Mouse (Mus musculus): ENCODE results near the gene Olfr1015. TPM values are rescaled to one million over a fixed set of nuclear protein-coding genes. Genes with fewer than 3 reads are reported as not detected.

Olfr1015 gene
- total RNA-seq (2015; ENCODE audit: low replicate concordance): not detected in 2 replicates
- not detected in 2 replicates for total RNA-seq (2017; ENCODE audit: low replicate concordance)

DNA sequence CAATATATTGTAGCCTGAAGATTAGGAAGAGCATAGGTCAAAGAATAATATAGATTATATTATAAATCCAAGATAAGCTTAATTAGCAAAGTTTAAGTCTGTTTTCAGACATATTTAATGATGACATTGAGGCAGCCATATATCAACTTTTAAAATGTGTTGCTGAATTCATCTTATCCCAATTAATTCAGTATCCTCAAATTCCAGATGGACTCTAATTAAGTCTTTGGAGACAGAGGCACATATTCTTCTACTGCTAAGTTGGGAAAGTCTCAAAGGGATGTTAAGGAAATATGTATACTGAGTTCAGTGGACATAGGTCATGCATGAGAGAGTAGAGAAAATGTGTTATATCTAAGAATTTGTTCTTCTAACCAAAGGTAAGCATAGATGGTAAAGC lies at the start of gene Olfr1015:
Gene Olfr1015 (plus strand): TSS at position 301 of the 400 bp plus-strand sequence.
- ATAC-seq (replicated peaks; ENCODE audit: low FRiP score, poor library complexity, severe bottlenecking): no peak

DNA sequence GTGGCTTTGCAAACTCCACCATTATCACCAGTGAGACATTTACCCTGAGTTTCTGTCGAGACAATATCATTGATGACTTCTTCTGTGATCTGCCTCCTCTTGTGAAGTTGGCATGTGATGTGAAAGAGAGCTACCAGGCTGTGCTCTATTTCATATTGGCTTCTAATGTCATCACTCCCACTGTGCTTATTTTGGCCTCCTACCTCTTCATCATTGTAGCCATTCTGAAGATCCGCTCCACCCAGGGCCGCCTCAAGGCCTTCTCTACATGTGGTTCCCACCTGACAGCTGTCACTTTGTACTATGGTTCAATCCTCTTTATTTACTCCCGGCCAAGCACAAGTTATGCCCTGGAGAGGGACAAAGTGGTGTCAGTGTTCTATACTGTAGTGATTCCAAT lies 28.0 kb upstream of the Olfr1015 start:
- no peak for ATAC-seq (replicated peaks; ENCODE audit: low FRiP score, poor library complexity, severe bottlenecking)

DNA sequence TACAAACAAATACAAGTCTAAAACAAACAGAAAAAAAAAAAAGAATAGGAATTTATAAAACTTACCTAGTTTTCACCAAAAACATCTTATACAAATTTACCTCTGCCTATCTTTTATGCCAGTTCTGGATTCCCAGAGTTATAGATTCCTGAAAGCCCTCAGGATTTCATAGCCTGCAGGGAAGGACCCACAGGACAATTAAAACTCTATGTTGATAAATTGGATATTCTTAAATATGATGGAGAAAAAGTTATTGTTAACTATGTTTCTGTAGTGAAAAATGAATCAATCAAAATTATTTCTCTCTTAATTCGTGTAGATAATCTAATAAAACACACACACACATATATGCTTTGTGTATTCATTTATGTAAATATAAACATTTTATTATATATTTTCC lies 19.2 kb upstream of the Olfr1015 start, which contains the start of gene Olfr1012:
Gene Olfr1012 (minus strand): TSS at position 101 of the 400 bp plus-strand sequence.
- no peak for ATAC-seq (replicated peaks; ENCODE audit: low FRiP score, poor library complexity, severe bottlenecking)

DNA sequence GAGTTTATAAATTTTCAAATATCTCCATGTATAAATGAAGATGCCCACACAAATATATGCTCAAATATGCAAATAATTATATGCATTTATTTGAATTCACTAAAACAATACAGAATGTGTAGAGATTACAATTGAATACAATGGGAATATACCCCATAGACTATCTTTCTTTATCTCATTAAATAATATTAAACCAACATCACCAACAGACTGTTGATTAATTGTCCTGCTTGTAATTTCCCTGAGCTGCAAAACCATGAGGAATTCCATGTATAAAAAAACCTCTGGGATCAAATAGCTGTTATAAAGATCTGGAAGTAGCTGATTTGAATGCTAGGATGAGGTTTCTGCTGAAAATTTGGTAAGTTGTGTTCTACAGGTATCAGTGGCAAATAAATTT lies 15.0 kb upstream of the Olfr1015 start, which contains the start of gene Olfr1013:
Gene Olfr1013 (plus strand): TSS at position 301 of the 400 bp plus-strand sequence.
- ATAC-seq (replicated peaks; ENCODE audit: low FRiP score, poor library complexity, severe bottlenecking): no peak

DNA sequence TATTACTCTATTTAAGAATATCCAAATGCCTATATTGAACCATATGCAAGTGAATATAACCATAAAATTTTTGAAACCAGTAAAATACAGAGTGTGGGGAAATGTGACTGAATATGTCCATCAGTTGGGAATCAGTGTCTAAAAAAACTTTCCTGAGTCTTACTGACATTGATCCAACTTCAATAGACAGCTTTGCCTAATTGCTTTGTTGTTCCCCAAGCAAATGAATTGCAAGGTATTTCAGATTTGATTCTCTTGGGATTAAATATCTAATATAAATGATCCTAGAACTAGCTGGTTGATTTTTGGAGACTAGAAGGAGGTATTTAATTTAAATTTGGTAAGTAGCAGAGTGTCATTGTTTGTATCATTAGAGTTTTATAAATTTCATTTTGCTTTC lies 9.4 kb upstream of the Olfr1015 start, which contains the start of gene Olfr1014:
Gene Olfr1014 (plus strand): TSS at position 301 of the 400 bp plus-strand sequence.
- no peak for ATAC-seq (replicated peaks; ENCODE audit: low FRiP score, poor library complexity, severe bottlenecking)

DNA sequence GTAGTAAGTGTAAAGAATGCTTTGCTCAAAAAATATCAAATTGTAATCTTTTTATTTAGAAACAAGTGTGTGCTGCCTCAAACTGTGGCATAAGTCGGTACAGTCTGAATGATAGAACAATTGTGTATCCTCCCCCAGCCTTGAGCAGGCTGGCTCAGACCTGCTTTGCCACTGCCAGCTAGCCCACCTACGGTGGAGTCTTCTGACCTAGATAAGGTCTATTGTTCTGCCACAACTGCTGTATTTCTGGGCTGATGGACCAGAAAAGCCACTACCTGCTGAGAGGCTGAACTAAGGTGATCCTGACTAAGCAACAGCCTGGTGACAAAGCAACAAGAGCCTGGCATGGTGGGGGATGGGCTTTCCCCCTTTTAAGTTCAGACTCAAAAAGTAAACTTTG lies 10.5 kb downstream of the Olfr1015 start:
- no peak for ATAC-seq (replicated peaks; ENCODE audit: low FRiP score, poor library complexity, severe bottlenecking)

DNA sequence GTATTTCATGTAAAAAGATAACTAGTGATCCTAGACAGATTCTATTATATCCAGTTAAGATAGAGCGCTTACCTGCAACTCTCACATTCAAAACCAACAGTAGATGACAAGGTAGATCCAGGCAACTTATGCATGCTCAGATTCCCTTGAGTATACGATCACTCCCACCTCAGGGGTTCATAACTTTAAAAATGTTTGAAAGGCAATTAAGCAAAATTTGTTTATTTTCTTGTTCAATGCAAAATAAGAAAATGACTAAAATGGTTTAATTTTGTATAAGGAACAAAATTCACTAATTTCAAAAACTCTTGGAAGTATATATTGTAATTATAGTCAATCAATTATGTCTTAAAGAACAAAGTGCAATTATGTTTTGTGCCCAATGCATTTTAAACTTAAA lies 20.6 kb downstream of the Olfr1015 start, which contains the start of gene Olfr1016:
Gene Olfr1016 (minus strand): TSS at position 101 of the 400 bp plus-strand sequence.
- ATAC-seq (replicated peaks; ENCODE audit: low FRiP score, poor library complexity, severe bottlenecking): no peak

DNA sequence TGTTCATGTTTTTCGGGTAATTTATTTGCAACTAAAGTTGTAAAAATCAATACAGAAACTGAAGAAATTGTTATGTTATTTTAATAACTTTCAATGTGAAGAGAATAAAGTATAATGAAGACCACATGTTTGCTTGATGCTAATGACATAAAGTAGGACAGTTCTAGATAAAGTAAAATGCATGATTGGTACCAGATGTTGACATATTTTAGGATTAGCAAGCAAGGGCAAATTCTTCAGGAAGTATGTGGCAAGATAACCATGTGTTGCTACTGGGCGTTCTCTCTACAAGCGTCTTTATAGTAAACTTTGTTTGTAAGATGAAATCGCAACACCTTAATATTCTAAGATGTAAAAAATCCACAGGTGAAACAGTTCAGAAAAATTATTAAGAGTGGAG lies 22.7 kb downstream of the Olfr1015 start:
- ATAC-seq (replicated peaks; ENCODE audit: low FRiP score, poor library complexity, severe bottlenecking): no peak

DNA sequence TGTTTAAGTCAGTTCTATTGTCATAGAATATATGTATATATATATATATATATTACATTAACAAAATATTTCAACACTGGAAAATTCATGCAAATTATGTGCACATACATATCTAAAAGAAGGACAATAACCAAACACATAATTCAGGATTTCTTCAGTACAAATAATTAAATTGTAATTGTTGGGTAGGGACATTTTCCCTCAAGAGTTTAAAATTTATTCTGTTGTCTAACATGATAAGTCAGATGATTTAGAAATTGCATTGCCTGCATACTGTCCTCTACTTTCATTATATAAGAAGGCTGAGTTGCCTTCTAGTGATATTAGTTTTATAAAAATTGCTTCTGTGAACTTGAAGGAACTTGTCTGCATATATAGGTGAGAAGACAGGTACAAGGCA lies 36.4 kb downstream of the Olfr1015 start, which contains the start of gene Olfr1018:
Gene Olfr1018 (plus strand): TSS at position 301 of the 400 bp plus-strand sequence.
- ATAC-seq (replicated peaks; ENCODE audit: low FRiP score, poor library complexity, severe bottlenecking): no peak

Other genes starting within 250 kb of the Olfr1015 start
- not detected in 2 replicates for gene Olfr996, start 202.8 kb upstream of the Olfr1015 start, total RNA-seq (2015; ENCODE audit: low replicate concordance)
- gene Olfr996, start 202.8 kb upstream of the Olfr1015 start, total RNA-seq (2017; ENCODE audit: low replicate concordance): not detected in 2 replicates
- gene Olfr998, start 193.1 kb upstream of the Olfr1015 start, total RNA-seq (2015; ENCODE audit: low replicate concordance): not detected in 2 replicates
- not detected in 2 replicates for gene Olfr998, start 193.1 kb upstream of the Olfr1015 start, total RNA-seq (2017; ENCODE audit: low replicate concordance)
- gene Olfr1000, start 170.1 kb upstream of the Olfr1015 start, total RNA-seq (2015; ENCODE audit: low replicate concordance): not detected in 2 replicates
- not detected in 2 replicates for gene Olfr1000, start 170.1 kb upstream of the Olfr1015 start, total RNA-seq (2017; ENCODE audit: low replicate concordance)
- gene Olfr1002, start 131.3 kb upstream of the Olfr1015 start, total RNA-seq (2015; ENCODE audit: low replicate concordance): not detected in 2 replicates
- not detected in 2 replicates for gene Olfr1002, start 131.3 kb upstream of the Olfr1015 start, total RNA-seq (2017; ENCODE audit: low replicate concordance)
- not detected in 2 replicates for gene Olfr154, start 117.6 kb upstream of the Olfr1015 start, total RNA-seq (2015; ENCODE audit: low replicate concordance)
- not detected in 2 replicates for gene Olfr154, start 117.6 kb upstream of the Olfr1015 start, total RNA-seq (2017; ENCODE audit: low replicate concordance)
- not detected in 2 replicates for gene Olfr1006, start 103.2 kb upstream of the Olfr1015 start, total RNA-seq (2015; ENCODE audit: low replicate concordance)
- gene Olfr1006, start 103.2 kb upstream of the Olfr1015 start, total RNA-seq (2017; ENCODE audit: low replicate concordance): not detected in 2 replicates
- not detected in 2 replicates for gene Olfr1008, start 92.6 kb upstream of the Olfr1015 start, total RNA-seq (2015; ENCODE audit: low replicate concordance)
- gene Olfr1008, start 92.6 kb upstream of the Olfr1015 start, total RNA-seq (2017; ENCODE audit: low replicate concordance): not detected in 2 replicates
- not detected in 2 replicates for gene Olfr1009, start 66.6 kb upstream of the Olfr1015 start, total RNA-seq (2015; ENCODE audit: low replicate concordance)
- not detected in 2 replicates for gene Olfr1009, start 66.6 kb upstream of the Olfr1015 start, total RNA-seq (2017; ENCODE audit: low replicate concordance)
- not detected in 2 replicates for gene Olfr1012, start 19.3 kb upstream of the Olfr1015 start, total RNA-seq (2015; ENCODE audit: low replicate concordance)
- gene Olfr1012, start 19.3 kb upstream of the Olfr1015 start, total RNA-seq (2017; ENCODE audit: low replicate concordance): not detected in 2 replicates
- not detected in 2 replicates for gene Olfr1013, start 14.9 kb upstream of the Olfr1015 start, total RNA-seq (2015; ENCODE audit: low replicate concordance)
- gene Olfr1013, start 14.9 kb upstream of the Olfr1015 start, total RNA-seq (2017; ENCODE audit: low replicate concordance): not detected in 2 replicates
- not detected in 2 replicates for gene Olfr1014, start 9.3 kb upstream of the Olfr1015 start, total RNA-seq (2015; ENCODE audit: low replicate concordance)
- not detected in 2 replicates for gene Olfr1014, start 9.3 kb upstream of the Olfr1015 start, total RNA-seq (2017; ENCODE audit: low replicate concordance)
- not detected in 2 replicates for gene Olfr1016, start 20.5 kb downstream of the Olfr1015 start, total RNA-seq (2015; ENCODE audit: low replicate concordance)
- not detected in 2 replicates for gene Olfr1016, start 20.5 kb downstream of the Olfr1015 start, total RNA-seq (2017; ENCODE audit: low replicate concordance)
- gene Olfr1018, start 36.5 kb downstream of the Olfr1015 start, total RNA-seq (2015; ENCODE audit: low replicate concordance): not detected in 2 replicates
- gene Olfr1018, start 36.5 kb downstream of the Olfr1015 start, total RNA-seq (2017; ENCODE audit: low replicate concordance): 0.39 TPM in 1 of 2 replicates, not detected in the other
- gene Olfr1019, start 63.5 kb downstream of the Olfr1015 start, total RNA-seq (2015; ENCODE audit: low replicate concordance): not detected in 2 replicates
- not detected in 2 replicates for gene Olfr1019, start 63.5 kb downstream of the Olfr1015 start, total RNA-seq (2017; ENCODE audit: low replicate concordance)
- gene Olfr1020, start 65.0 kb downstream of the Olfr1015 start, total RNA-seq (2015; ENCODE audit: low replicate concordance): not detected in 2 replicates
- not detected in 2 replicates for gene Olfr1020, start 65.0 kb downstream of the Olfr1015 start, total RNA-seq (2017; ENCODE audit: low replicate concordance)
- not detected in 2 replicates for gene Olfr1022, start 86.6 kb downstream of the Olfr1015 start, total RNA-seq (2015; ENCODE audit: low replicate concordance)
- not detected in 2 replicates for gene Olfr1022, start 86.6 kb downstream of the Olfr1015 start, total RNA-seq (2017; ENCODE audit: low replicate concordance)
- gene Olfr1023, start 103.6 kb downstream of the Olfr1015 start, total RNA-seq (2015; ENCODE audit: low replicate concordance): not detected in 2 replicates
- not detected in 2 replicates for gene Olfr1023, start 103.6 kb downstream of the Olfr1015 start, total RNA-seq (2017; ENCODE audit: low replicate concordance)
- gene Olfr1024, start 123.0 kb downstream of the Olfr1015 start, total RNA-seq (2015; ENCODE audit: low replicate concordance): not detected in 2 replicates
- not detected in 2 replicates for gene Olfr1024, start 123.0 kb downstream of the Olfr1015 start, total RNA-seq (2017; ENCODE audit: low replicate concordance)
- not detected in 2 replicates for gene Olfr1025-ps1, start 133.2 kb downstream of the Olfr1015 start, total RNA-seq (2015; ENCODE audit: low replicate concordance)
- gene Olfr1025-ps1, start 133.2 kb downstream of the Olfr1015 start, total RNA-seq (2017; ENCODE audit: low replicate concordance): not detected in 2 replicates
- gene Olfr1026, start 139.5 kb downstream of the Olfr1015 start, total RNA-seq (2015; ENCODE audit: low replicate concordance): not detected in 2 replicates
- not detected in 2 replicates for gene Olfr1026, start 139.5 kb downstream of the Olfr1015 start, total RNA-seq (2017; ENCODE audit: low replicate concordance)
- not detected in 2 replicates for gene Olfr1028, start 168.4 kb downstream of the Olfr1015 start, total RNA-seq (2015; ENCODE audit: low replicate concordance)
- gene Olfr1028, start 168.4 kb downstream of the Olfr1015 start, total RNA-seq (2017; ENCODE audit: low replicate concordance): not detected in 2 replicates
- gene Olfr1029, start 191.9 kb downstream of the Olfr1015 start, total RNA-seq (2015; ENCODE audit: low replicate concordance): not detected in 2 replicates
- gene Olfr1029, start 191.9 kb downstream of the Olfr1015 start, total RNA-seq (2017; ENCODE audit: low replicate concordance): not detected in 2 replicates
- not detected in 2 replicates for gene Olfr1030, start 197.3 kb downstream of the Olfr1015 start, total RNA-seq (2015; ENCODE audit: low replicate concordance)
- not detected in 2 replicates for gene Olfr1030, start 197.3 kb downstream of the Olfr1015 start, total RNA-seq (2017; ENCODE audit: low replicate concordance)
- not detected in 2 replicates for gene Olfr1031, start 208.3 kb downstream of the Olfr1015 start, total RNA-seq (2015; ENCODE audit: low replicate concordance)
- gene Olfr1031, start 208.3 kb downstream of the Olfr1015 start, total RNA-seq (2017; ENCODE audit: low replicate concordance): not detected in 2 replicates
- gene Olfr1032, start 223.5 kb downstream of the Olfr1015 start, total RNA-seq (2015; ENCODE audit: low replicate concordance): not detected in 2 replicates
- gene Olfr1032, start 223.5 kb downstream of the Olfr1015 start, total RNA-seq (2017; ENCODE audit: low replicate concordance): not detected in 2 replicates
- not detected in 2 replicates for gene Olfr1033, start 238.6 kb downstream of the Olfr1015 start, total RNA-seq (2015; ENCODE audit: low replicate concordance)
- gene Olfr1033, start 238.6 kb downstream of the Olfr1015 start, total RNA-seq (2017; ENCODE audit: low replicate concordance): not detected in 2 replicates